Mouse (Mus musculus): Measurements from ENCODE around the gene Cdkn2aipnl.

DNA sequence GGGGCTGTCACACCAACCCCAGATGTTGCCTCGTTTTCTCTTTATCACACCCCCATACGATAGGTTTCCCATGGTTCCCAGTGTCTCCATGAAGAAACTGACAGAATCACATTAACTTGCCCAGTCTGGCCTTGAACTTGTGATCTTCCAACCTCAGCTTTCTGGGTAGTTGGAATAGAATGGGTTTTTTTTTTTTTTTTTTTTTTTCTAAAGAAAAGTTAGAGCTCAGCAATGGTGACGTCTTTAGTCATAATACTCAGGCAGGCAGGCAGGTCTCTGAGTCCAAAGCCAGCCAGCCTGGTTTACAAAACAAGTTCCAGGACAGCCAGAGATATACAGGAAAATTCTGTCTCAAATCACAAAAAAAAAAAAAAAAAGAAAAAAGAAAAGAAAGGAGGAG, 23.2 kb upstream of the Cdkn2aipnl start:
- TF ChIP-seq POLR2A (IDR thresholded peaks at IDR 0.05; ENCODE audit: insufficient read depth, low read depth, low read length) (no peak), CTCF (IDR thresholded peaks at IDR 0.05; ENCODE audit: insufficient read depth, low read depth, low read length) (no peak)

Data from olfactory bulb, adult 2 months (tissue).